Mouse (Mus musculus): ENCODE data around the gene Rps18.
"Not testable (repeated sequence)": the region's sequence is repeated elsewhere in the genome, so short reads cannot be mapped to it uniquely, and the experiment has no call there.

Rps18 gene

GRCm38 (mm10) chr17:33955555-33956214 lies at the start of gene Rps18, which contains the start of gene Vps52:
TSS of gene Rps18 (minus strand) at chr17:33956001.
TSS of gene Vps52 (plus strand) at chr17:33955812.
- DNase-seq, result peak; percentile 91

DNA sequence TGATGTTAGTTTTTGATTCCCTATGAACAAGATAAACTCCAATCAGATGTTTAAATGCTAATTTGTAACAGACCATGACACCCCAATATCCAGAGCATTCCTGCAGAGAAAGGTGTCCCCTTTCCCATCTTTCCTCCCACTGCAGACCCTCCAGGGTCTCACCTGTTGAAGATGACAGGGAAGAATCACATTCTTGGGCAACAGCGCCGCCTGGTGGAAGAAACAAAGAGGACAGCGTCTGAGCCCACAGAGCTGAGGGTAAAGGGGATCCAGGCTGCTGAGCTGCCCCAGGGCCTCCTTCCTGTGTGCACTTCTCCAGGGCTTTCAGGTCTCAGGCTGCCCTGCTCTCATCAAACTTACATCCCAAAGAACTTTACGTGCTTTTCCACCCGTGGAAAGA lies 47.6 kb upstream of the Rps18 start:
- DNase-seq, result peak; percentile 59

DNA sequence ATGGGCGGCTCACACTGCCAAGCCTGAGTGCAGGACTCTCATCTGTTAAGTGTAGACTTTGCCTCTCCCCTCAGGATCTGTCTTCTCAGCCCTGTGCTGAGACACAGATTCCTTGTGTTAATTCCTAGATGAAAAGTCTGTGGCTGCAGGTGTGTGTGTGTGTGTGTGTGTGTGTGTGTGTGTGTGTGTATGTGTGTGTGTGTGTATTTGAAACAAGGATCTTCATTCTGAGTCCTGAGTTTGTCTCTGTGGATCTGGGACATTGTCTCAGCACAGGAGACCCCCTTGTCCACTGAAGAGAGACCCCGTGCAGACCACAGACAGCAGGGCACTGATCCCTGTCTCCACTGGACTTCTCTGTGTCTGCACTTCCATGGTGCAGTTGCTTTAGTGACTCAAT lies 45.0 kb upstream of the Rps18 start:
- DNase-seq, result not testable (repeated sequence)

GRCm38 (mm10) chr17:34000150-34000537 lies 44.3 kb upstream of the Rps18 start, which contains the start of gene H2-K1:
TSS of gene H2-K1 (minus strand) at chr17:34000347.
- DNase-seq, result peak; percentile 54

DNA sequence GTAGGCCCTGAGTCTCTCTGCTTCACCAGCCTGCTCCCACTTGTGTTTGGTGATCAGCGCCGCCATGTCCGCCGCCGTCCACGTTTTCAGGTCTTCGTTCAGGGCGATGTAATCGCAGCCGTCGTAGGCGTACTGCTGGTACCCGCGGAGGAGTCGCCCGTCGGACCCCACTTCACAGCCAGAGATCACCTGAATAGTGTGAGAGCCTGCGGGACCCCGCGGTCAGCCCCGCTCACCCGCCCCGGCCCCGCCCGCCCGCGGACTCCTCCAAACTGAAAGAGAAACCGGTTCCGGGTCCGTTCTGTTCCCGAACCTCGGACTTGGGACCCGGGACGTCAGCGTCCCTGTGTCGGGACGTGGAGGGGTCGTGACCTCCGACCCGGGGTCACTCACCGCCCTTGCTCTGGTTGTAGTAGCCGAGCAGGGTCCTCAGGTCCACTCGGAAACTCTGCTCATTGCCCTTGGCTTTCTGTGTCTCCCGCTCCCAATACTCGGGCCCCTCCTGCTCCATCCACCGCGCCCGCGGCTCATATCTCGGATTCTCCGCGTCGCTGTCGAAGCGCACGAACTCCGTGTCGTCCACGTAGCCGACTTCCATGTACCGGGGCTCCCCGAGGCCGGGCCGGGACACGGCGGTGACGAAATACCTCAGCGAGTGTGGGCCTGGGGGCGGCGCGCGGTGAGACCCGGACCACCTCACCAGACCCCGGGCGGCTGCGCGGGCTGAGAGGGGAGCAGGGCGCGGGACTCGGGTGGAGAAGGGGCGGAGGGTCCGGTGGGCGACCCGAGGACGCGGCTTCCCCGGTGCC lies 43.7 kb upstream of the Rps18 start:
- peak; percentile 14 for DNase-seq

DNA sequence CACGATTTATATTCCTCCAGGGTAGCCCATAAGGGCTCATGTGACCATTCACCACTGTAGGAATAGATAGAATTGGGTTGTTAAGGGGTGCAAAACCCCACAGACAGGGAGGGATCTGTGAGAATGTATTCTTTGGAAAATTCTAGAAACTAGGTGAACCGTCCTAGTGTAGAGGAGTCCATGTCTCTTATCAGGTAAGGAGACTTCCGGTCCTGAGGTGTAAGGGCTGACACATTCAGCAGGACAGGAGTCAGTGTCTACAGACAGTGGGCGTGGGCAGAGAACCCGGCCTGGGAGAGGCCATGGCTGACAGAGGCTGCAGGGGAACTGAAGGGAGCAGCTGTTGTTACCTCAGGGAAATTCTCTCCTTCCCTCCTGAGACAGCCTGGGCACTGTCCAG lies 42.9 kb upstream of the Rps18 start:
- not testable (repeated sequence) for DNase-seq

GRCm38 (mm10) chr17:33997025-33997424 lies 41.2 kb upstream of the Rps18 start:
- DNase-seq, result not testable (repeated sequence)

- DNase-seq, result no peak
Observed at GRCm38 (mm10) chr17:33995651-33996050, 39.9 kb upstream of the Rps18 start.

GRCm38 (mm10) chr17:33994959-33995358 lies 39.2 kb upstream of the Rps18 start:
- no peak for DNase-seq

- peak; percentile 65 for DNase-seq
Observed at GRCm38 (mm10) chr17:33991788-33992664, 36.2 kb upstream of the Rps18 start.

DNA sequence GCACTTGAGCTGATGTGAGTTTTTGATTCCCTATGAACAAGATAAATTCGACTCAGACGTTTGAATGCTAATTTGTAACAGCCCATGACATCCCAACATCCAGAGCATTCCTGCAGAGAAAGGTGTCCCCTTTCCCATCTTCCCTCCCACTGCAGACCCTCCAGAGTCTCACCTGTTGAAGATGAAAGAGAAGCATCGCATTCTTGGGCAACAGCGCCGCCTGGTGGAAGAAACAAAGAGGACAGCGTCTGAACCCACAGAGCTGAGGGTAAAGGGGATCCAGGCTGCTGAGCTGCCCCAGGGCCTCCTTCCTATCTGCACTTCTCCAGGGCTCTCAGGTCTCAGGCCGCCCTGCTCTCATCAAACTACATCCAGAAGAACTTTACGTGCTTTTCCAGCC lies 26.3 kb upstream of the Rps18 start:
- DNase-seq, result peak; percentile 71

DNA sequence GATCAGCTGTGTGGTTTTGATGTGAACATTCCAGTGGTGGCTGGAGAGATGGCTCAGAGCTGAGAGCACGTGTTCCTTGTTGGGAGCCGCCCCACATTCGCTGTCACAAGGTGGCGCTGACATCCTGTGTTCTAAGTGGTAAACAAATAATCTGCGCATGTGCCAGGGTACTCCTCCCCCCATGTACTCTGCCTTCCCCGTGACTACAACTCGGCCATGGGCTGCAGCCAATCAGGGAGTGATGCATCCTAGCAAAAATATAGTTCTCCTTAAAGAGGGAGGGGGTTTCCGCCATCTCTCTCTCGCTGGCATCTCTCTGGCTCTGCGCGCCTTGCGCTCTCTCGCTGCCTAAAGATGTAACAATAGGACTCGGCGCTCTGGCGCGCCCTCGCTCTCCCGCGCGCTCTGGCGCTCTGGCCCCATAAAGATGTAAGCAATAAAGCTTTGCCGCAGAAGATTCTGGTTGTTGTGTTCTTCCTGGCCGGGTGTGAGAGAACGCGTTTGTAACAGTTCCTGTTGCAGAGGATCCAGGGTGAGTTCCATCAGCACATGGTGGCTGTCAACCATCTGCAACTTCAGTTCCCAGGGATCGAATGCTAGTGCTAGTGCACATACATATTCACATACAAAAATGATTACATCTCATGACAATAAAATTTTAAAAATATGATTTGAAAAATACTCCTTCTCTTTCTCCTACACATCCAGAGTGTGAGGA lies 25.6 kb upstream of the Rps18 start:
- DNase-seq, result peak; percentile 82

DNA sequence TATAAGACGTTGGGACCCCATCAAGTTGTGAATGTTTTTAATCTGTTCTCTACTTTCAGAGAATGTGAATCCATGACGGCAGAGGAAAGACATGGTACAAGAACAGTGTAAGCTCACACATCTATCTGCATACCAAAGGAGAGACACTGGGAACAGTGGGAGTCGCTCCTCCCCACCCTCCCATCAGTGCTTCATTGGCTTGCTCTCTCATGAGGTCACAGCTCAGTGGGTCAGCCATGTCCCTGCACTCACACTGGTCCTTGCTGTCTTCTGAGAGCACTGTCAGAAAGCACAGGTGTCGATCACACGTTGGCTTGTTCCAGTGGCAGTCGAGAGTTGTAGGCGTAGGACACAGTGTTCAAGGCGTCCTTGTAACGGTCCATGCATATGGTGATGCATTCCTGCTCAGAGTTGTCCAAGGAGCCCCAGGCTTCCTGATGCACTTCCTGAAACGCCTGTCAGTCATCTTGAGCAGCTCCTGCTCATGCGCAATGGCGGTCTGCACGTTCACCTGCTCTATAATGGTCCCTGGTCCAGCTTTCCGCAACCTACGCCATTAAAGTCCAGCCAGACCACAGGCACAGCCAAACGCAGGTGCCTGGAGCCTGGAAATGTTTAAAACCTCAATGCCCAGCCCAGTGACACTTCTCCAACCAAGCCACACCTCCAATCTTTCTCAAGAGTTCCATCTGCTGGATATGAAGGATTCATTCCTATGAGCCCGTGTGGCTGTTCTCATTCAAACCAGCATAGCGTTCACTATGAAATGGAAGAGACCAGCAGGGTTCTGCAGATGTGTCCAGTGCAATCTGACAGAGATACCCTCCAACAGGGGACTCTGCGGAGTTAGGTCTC lies 24.6 kb upstream of the Rps18 start:
- no peak for DNase-seq

GRCm38 (mm10) chr17:33979512-33980050 lies 23.8 kb upstream of the Rps18 start:
- no peak for DNase-seq

DNA sequence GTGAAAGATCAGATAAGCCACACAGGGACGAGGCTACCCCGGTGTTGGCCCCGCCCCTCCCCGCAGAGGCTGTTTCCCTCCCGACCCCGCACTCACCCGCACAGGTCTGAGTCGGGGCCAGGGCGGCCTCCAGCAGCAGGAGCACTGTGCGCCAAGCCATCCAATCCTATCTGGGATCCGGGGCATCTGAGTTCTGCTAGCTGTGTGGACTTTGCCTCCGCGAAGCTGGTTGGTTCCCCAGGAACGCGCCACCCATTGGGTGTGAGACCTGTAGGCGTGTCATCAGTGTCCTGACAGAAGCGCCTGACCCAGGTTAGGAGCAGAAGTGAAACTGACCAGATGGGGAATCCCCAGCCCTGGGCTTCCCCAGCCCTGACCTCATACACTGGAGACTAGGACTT lies 22.8 kb upstream of the Rps18 start:
- no peak for DNase-seq

DNA sequence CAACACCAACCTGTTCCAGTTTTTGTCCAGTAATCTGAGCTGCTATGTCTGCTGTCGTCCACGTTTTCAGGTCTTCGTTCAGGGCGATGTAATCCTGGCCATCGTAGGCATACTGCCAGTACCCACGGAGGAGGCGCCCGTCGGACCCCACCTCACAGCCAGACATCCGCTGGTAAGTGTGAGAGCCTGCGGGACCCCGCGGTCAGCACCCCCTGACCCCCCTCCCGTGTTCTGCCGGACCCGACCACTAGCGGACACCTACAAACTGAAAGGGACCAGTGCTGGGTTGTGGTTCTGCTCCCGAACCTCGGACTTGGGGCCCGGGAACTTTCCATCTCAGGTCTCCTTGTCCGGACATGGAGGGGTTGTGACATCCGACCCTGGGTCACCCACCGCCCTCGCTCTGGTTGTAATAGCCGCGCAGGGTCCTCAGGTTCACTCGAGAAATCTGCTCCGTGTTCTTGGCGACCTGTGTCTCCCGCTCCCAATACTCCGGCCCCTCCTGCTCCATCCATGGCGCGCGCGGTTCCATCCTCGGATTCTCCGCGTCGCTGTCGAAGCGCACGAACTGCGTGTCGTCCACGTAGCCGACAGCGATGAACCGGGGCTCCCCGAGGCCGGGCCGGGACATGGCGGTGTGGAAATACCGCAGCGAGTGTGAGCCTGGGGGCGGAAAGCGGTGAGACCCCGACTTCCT lies 22.2 kb upstream of the Rps18 start:
- DNase-seq, result no peak

- no peak for DNase-seq
Observed at GRCm38 (mm10) chr17:33973572-33973971, 17.8 kb upstream of the Rps18 start.

- DNase-seq, result no peak
Observed at GRCm38 (mm10) chr17:33972691-33973090, 16.9 kb upstream of the Rps18 start.

DNA sequence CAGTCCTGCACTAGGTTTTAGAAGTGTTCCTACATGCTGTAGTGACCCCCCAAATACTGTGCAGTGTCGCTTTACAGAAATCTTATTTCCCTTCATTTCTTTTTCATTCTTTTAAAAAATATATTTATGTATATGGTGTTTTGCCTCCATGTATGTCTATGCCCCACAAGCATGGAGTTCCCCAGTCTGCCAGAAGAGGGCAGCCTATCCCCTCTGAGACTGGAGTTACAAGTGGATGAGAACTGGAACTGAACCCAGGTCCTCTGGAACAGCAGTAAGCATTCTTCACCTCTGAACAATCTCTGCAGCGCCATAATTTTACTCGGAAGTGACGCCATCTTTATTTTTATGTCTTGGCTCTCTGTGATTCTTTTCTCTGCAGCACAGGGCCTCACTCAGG lies 13.6 kb upstream of the Rps18 start:
- no peak for DNase-seq

GRCm38 (mm10) chr17:33968927-33969326 lies 13.1 kb upstream of the Rps18 start:
- no peak for DNase-seq

GRCm38 (mm10) chr17:33968489-33968888 lies 12.7 kb upstream of the Rps18 start:
- DNase-seq, result peak; percentile 78
